Mouse (Mus musculus) induced T-regulatory cell, adult 2 months (primary cell): Measurements from ENCODE around the gene Cntfr.

ENCODE experiments used
- DNase-seq: peaks from one replicate; pipeline ENCODE4 v3.0.0-alpha.2; 2012; ENCODE audit warnings: low read depth

The Cntfr gene

DNA sequence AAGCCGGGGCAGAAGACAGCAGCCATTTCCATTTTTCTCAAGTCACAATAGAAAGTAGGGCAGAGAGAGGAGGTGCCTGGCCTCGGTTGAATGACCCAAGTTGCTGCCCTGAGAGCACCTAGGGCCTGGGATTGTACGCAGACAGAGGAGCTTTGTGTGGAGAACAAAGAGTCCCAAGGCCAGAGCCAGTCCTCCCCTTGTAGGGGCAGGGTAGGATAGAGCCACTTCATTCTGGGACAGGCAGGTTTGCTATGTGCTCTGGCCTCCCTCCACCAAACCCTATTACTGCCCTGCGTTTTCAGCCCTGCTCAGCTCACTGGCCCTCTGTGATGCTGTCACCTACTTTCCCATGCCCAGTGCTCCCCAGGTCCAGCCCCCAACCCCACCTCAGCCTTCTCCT is 48.7 kb downstream of the Cntfr start:
- no peak for DNase-seq

DNA sequence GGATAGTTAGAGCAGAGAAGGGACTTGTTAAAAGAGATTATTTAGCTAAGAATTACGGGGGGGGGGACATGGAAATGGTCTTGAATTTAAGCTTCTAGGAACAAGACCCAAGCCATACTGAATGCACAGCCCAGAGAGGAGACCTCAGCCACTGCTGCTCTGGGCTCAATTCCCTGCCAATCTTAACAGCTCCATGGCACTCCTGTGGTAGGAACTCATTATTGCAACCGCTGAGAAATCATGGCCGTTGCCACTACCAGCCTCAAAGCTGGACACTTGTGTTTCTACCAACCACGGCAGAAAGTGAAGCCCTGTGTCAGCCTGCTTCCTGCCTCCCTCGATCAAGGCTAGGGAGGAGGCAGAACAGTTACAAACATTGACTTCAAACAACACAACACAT is 51.4 kb downstream of the Cntfr start:
- peak; percentile 24 for DNase-seq

DNA sequence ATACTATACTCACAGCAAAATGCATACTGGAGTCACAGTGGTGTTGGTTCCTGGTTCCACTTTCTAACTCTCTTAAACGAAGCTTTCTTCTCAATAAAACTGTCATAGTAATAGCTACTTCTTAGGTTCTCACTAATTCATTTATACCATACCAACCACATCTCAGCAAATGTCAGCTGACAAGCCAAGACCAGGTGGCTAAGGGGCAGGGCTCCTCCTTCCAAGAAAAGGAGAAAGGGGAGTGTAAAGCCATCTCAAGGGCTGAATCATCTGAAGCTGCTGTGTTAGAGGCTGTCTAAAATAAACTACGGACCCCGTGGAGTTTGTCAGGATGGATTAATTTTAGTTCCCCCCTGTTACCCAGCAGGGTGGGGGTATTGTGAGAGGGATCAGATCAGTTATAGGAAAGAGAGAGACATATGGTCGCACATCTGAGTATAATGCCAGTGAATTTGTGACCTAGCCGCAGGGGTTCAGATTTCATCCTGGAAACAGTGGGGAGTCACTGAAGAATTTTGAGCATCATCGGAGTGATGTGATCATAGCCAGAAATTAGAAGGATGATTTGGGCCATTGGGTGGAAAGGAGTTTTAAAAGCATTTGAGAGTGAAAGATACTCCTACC is 55.6 kb downstream of the Cntfr start:
- DNase-seq = no peak

DNA sequence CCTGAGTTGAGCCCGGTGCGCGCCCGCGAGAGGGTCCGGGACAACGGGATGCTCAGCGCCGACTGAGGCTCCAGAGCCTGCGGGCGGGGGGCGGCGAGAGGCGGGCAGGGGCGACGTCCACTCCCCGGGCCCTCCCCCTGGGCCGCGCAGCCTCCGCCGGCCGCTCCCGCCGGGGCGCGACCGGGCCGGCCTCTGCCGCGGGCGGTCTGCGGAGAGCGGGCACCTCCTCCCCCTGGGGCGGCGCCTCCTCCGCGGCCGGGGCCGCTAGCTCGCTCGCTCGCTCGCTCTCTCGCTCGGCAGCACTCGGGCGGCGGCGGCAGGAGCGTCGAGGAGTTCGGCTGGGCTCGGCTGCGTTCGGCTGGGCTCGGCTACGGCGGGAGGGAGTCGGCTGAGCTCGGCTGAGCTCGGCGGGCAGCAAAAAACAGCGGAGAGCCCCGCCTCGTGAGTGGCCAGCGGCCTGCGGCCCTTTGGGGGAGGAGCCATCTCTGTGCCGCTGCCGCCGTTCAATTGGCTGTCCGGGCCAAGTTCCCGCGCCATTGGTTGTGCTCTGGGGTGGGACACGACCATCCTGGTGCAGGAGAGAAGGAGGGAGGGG is 56.9 kb downstream of the Cntfr start, which contains the start of gene Enho:
Gene Enho (minus strand): TSS at position 412 of the 595 bp plus-strand sequence.
- DNase-seq = peak; percentile 92

DNA sequence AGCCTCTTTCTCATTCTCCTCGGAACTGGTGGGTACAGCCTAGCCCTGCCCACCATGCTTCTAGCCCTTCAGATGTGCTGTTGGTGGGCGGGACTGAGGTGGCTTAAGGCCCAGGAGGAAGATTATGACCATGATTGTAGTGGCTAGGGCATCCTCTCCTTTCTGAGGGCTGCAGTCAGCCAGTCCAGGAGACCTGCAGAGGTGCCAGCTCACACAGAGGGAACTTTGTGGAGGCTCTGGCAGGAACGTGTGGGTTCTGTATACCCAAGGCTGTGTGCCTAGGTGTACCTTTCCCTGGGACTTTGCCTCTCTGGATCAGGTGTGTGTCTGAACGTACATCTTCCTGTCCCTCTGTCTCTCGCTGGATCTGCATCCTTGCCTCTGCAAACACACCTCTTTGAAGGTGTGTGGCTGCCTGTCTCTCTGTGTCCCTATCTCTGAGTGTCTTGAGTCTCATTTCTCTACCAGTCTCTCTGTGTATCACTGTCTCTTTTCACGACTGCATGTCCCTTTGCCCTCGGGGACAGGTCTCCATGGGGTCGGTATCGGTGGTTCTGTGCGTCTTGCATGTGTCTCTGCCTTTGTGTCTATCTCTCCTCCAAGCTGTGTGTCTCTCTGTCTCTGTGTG is 57.6 kb downstream of the Cntfr start:
- DNase-seq = peak; percentile 41

GRCm38 (mm10) chr4:41638828-41639213 is 58.1 kb downstream of the Cntfr start:
- DNase-seq = peak; percentile 4

DNA sequence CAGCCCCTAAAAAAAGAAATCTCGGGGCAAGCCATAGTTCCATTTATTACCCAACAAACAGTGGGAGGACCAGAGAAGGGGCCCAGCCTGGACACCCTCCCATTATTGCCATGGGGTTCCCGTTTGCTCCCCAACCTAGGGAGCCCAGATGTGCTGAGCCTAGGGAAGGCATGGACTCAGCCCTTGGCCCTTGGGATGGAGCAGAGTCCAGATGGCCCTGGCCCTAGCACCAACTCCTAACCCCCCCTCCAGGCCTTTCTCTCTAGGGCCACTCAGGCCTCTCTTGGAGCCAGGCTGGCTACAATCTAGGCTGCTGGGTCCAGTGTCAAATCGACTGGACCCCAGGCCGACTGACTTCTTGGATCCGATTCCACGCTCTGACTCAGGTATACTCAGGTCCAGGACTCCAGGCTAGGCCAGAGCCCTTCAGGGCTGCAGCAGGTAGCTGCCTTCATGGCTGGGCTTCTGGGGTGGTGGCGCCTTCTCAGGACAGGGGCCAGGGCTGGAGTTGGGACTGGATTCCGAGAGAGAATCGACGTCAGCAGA is 58.6 kb downstream of the Cntfr start:
- DNase-seq = no peak

GRCm38 (mm10) chr4:41636882-41637635 is 59.8 kb downstream of the Cntfr start:
- DNase-seq = no peak

DNA sequence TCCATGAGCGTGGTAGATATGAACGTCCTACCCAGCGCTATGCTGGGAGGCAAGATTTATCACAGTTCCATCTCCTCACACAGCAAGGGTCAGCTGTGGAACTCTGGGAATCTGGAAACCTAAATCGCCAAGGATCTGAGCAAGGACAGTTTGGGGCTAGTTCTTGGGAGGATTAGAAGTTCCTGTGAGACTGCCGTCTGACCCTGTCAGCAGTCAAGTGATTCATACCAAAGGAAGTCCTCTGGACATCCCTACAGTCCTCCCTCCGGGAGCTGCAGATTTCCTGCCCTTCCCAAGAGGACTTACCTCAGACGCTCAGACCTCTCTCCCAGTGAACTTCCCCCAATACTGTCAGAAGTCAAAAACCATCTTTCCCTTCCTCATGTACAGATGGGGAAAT is 60.5 kb downstream of the Cntfr start:
- DNase-seq = no peak

- no peak for DNase-seq
Observed at GRCm38 (mm10) chr4:41635906-41636305, 61.0 kb downstream of the Cntfr start.

- no peak for DNase-seq
Observed at GRCm38 (mm10) chr4:41635224-41635623, 61.7 kb downstream of the Cntfr start.

- DNase-seq = no peak
Observed at GRCm38 (mm10) chr4:41634631-41635030, 62.3 kb downstream of the Cntfr start.

- no peak for DNase-seq
Observed at GRCm38 (mm10) chr4:41633001-41633400, 63.9 kb downstream of the Cntfr start.

- no peak for DNase-seq
Observed at GRCm38 (mm10) chr4:41631390-41631789, 65.5 kb downstream of the Cntfr start.

GRCm38 (mm10) chr4:41630196-41630595 is 66.7 kb downstream of the Cntfr start:
- DNase-seq = no peak

- no peak for DNase-seq
Observed at GRCm38 (mm10) chr4:41628202-41628927, 68.5 kb downstream of the Cntfr start.

- no peak for DNase-seq
Observed at GRCm38 (mm10) chr4:41622071-41622470, 74.8 kb downstream of the Cntfr start.

GRCm38 (mm10) chr4:41618916-41619746 is 77.8 kb downstream of the Cntfr start:
- DNase-seq = no peak

DNA sequence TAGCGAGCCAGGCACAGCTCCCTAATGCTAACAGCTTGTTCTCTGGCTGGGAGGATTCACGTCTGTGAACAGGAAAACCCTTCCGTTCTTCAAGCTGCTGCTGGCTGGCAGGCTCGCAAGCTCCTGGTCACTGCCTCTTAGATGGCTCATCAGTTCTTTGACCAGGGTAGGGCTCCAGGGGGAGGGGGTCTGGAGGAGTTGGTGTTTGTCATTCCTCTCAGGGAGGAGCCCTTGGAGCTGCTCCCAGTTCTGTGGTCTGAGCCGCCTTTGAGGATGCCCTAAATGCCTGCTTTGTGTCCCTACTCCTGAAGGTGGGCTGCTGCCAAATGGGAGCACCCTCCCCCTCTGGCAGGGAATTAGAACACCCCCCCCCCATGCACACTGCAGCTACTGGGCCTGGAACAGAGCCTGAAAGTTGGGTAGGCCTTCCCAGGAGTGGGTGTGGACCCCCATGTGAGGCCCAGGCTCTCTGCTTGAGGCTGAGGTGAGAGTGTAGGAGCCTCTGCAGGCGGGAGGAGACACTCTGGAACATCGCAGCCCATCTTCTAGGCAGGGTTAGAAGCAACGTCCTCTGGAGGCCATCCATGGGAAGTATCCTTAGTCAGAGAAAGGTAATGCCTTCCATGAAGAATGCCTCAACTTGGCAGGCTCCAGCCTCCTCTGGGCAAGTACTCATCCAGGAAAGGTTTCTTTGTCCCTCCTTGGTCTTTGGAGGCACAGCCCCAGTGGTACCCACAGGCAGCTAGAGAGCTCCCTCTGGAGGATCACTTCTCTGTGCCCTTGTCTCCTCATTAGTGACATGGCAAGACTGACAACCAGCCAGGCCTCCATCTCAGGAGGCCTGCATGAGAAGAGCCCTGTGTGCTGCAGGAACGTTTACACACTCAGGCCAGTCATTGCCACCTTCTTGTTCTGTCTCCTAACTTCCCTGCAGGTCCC is 81.0 kb downstream of the Cntfr start:
- DNase-seq = no peak

DNA sequence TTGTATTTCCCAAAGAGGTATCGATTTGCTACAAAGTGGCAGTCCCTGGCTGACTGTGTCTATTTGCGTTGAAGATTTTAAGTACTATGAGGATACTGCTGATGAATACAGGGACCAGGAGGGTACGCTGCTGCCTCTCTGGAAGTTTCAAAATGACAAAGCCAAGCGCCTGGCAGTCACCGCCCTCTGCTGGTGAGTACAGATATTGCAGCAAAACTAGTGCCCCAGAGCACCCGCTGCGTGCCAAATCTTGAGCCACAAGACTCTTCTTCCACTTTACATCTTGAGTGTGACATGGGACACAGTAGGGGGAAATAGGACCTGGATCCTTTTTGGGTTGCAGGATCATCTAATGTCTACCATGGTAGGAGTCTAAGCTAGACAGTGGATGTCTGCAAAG is 82.7 kb downstream of the Cntfr start:
- peak; percentile 74 for DNase-seq
